Mouse (Mus musculus) gonadal fat pad, adult 2 months (tissue): ENCODE results near the gene Bod1l. TPM values are rescaled to one million over a fixed set of nuclear protein-coding genes. Genes with fewer than 3 reads are reported as not detected.

Experiments
- DNase-seq: peaks from one replicate; pipeline ENCODE4 v3.0.0-alpha.2; 2012; ENCODE audit warnings: low read depth
- polyA plus RNA-seq: library from polyadenylated mRNA; depleted of rRNA; stranded (reverse); fragments of >200 nt; gene quantifications from 2 replicates; pipeline ENCODE4 v1.2.3, GENCODE M21; 2012

Bod1l gene
- polyA plus RNA-seq, 1 experiment = 4.2 TPM

- no peak for DNase-seq
Measured at GRCm38 (mm10) chr5:41801622-41802021, 42.5 kb downstream of the Bod1l start.

GRCm38 (mm10) chr5:41794434-41794833 is 49.7 kb downstream of the Bod1l start:
- DNase-seq = no peak

DNA sequence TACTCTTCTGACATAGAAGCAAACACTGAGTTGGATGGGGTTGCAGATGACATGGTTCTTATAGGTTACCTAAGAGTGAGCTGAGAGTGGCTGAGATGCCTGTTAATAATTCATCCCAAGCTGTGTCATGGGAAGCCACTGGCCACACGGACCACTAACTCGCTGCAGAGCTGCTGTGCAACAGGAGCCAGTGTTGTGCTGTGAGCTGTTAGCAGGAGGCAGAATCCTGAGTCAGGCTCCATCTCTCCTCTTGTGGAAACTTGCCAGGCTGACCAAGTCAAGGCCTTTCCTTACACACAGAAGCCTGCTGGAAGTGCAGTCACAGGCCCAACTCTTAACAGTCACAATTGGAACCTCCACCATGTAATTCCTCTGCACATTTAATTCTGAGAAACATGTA is 53.6 kb downstream of the Bod1l start:
- DNase-seq = no peak

DNA sequence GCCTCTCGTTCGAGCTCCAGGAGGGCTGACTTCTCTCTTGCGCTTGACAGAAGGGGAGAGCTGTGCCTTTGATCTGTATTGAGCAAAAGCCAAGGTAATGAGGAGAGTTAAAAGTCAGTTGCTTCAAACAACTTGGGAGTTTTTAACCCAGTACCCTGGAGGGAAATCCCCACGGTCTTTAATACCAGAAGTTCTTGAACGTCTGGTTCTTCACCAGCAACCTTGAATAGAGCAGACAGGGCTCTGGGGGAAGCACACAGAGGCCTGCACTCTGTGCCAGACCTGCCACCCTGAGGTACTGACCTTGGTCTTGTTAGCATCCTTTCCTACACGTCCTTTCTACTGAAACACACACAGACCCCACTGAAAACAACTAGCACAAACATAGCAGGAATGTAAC is 55.2 kb downstream of the Bod1l start:
- DNase-seq = no peak

DNA sequence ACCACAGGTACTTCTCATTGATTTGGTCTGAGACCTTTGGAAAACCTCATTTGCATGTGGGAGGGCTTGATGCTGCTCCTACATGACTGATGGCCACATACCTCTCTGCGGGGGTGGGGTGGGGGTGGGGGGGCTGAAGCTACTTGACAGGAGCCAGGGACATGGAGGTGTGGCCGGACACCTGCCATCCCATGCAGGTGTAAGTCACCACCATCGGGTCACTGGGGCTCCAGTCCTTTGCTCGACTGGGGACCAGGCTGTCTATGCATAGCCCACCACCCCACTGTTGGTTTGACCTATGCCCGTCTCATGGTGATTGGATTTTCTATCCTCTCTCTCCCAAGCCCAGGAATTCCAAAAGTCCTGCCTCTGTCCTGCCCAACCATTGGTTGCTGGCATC is 62.2 kb downstream of the Bod1l start:
- no peak for DNase-seq

DNA sequence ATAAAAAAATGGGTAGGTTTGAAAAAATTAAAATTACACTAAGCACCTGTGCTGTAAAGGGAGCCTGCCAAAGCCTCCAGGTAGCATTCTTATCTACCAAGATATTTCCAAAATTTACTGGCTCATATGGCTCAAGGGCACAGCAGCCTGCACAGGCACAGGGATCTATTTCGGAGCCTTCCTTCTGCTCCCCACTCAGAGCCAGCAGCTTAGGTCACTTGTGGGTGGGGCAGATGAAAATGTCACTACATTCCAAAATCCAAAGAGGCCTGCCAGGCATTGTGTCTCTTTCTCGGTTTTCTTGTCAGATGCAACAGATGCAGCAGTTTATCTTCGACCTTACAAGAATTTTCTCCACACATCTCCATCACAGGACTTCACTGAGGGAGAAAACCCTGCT is 64.1 kb downstream of the Bod1l start:
- no peak for DNase-seq

DNA sequence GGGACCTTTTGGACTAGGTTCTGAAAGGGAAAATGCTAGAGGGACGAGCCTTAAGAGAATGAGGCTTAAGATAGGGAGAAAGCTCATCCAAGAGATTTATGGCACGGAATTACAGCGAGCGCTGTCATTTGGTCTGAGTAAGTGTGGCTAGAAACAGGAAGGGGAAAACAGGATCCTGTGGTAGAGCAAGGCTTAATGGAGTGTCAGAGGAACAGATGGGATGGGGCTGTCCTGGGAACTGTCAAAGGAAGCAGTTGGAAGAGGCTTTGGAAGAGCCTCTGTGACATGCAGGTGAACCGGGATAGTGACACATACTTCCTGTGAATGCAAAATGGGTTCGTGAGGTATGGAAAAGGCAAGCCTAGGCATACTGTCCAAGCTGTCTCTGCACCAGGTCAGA is 68.4 kb downstream of the Bod1l start:
- no peak for DNase-seq

GRCm38 (mm10) chr5:41775273-41775672 is 68.8 kb downstream of the Bod1l start:
- DNase-seq = no peak

GRCm38 (mm10) chr5:41768382-41769040 is 75.6 kb downstream of the Bod1l start:
- DNase-seq = peak; percentile 5

DNA sequence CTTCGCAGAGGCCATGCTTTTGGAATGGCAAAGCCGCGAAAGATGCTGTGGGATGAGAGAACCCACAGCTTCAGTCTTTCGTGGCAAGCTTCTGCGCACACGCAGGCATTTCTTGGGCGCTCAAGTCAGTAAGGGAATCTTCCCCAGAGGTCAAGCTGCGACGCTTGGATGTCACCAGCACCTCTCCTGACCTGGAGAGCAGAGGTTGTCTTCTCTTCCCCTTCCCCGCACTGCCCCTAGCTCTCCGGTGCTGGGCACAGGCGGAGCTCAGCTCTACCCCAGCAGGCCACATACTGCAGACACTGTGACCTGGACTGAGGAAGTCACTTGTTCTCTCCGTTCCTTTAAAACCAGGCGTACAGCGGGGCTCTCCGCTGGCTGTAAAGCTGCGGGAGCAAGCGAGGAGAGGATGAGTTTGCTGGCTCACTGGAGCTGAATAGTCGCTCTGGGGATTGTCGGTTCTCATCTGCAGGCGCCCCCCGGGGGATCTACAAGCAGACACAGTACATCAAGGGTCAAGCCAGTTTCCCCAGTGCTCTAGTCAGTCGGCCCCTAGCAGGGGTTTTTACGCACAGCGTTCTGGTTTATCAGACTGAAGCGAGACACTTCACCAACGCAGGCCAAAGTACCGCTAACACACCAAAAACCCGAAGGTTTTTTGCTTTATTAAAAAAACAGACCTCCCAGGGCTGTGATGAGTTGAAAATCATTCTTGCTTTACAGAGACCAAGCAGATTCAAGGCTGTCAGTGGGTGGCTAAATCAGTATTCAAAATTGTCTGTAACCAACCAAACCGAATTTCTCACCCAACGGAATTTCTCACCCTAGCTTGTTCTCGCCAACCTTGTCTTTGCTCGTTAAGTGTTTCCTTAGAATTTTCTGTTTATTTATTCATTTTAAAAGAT is 76.6 kb downstream of the Bod1l start:
- no peak for DNase-seq

- DNase-seq = no peak
Measured at GRCm38 (mm10) chr5:41766406-41767010, 77.6 kb downstream of the Bod1l start.

DNA sequence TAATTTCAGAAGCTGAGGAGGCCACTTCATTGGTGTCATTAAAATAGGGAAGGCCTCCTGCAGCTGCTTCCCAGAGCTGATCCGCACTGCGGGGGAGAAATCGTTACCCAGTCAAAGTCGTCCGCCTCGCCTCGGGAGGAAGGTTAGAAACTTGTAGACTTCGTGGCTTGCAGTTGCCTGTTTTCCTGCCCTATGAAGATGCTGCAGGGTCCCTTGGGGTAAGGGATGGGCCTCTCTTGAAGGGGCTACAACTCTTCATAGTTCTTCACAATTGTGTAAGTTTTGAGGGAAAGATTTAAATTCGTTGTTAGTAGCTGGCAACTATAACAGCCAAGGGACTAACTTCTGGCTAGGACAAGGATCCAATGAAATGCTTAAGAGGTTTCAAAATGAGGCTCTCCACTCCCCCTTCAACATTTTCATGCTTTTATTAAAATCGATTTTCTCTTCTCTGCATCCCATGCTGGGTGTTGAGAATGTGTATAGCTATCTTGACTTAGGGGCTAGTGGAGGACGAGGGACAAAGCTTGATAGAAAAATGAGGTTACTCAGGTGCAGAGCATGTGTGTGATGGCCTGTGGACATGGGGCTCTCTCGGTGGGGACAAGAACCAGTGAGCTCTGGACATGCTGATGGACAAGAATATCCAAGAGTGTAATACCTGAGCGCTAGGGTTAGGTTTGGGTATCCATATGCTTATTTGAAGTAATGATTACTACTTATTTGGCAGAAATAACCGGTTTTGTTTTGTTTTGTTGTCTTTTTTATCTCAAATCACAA is 78.3 kb downstream of the Bod1l start:
- DNase-seq = no peak

DNA sequence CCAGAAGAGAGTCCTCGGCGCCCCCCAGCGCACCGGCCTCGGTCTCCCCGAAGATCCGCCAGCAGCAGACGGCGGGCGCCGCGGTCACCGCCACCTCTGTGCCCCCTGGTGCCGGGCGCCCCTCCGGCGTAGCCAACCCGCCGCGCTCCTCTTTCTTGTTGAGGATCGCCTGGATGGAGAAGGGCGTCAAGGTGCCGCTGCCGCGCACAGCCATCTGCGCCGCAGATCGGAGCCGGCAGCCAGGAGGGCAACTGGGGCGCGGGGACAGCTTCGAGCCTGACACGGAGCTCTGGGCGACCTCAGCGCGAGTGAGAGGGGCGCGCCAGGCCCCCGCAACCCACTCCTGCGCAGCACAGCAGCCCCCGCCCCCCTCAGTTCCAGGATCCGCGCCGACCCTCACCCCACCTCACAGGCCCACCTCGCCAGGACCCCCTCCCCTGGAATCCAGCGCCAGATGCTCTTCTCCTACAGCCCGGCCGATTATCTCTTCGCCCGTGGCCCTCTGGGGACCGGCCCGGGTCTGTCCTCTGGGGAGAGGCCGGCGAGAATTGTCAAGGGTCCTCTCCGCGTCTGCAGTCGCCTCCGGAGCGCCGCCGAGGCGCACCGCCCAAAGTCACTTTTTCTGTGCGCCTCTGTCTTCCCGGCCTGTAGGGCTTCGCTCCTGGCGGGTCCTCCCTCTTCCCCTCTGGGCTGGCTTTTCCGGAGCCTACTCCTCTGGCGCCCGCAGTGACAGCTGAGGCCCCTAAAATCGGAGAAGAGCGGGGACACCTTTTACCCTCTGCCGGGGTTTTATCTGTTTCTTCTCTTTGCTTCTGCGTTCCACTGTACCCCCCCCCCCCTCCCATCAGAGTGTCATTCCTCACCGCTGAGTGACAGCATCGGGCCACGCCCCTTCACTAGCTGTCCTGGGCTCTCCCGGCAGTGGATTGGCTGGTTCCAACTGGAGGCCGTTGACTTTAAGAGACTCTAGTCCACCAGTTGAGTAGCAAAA is 80.1 kb downstream of the Bod1l start, which contains the start of gene Nkx3-2:
Gene Nkx3-2, minus strand, starts transcription at position 771 of the 991 bp plus-strand sequence.
- DNase-seq = no peak

- no peak for DNase-seq
Measured at GRCm38 (mm10) chr5:41762947-41763730, 81.0 kb downstream of the Bod1l start.

- no peak for DNase-seq
Measured at GRCm38 (mm10) chr5:41762141-41762946, 81.8 kb downstream of the Bod1l start.

- DNase-seq = no peak
Measured at GRCm38 (mm10) chr5:41761509-41762140, 82.5 kb downstream of the Bod1l start.

DNA sequence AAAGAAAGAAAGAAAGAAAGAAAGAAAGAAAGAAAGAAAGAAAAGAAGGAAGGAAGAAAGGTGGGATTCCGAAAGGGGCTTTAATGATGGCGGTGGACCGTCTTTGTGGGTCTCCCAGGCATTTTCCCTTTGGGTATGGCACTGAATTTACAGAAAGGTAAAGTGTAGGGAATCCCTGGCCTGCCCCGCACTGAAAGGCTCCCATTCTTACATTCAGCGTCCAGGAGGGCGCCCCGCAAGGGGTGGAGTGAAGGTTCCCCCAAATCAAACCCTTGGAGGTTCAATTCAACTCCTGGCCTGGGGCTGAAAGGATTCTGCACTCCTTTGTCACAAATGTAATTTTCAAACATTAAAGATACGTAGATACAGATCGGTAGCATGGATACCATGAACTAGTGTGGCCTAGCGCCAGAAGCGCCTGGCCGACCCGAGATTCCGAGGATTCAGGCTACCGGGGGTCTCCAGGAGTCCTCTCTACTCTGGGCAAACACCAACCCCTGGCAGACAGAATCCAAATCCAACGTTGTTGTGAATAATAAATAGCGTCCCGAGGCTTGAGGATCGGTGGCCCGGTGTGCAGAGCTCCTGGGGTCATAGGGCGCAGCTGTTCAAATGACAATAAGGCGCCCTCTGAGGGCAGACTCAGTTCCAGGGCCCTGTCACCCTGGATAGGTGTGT is 83.1 kb downstream of the Bod1l start:
- no peak for DNase-seq

DNA sequence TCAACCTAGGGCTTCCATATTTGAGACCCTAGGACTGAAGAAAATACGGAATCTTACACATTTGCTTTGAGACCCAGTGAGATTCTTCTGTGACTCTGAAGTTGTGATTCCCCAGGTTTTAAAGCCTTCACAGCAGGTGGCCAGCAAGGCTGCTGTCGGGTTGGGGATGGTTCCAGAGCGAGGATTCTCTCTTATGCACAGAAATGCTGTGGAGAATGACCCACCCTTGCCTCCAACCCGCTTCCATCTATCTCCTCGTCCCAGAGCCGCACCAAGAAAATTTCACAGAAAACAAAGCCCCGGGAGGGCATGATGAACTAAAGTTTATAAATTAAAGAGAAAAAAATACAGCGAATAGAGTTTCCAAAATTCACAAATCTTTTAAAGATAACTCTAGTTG is 84.0 kb downstream of the Bod1l start:
- no peak for DNase-seq
